Mouse (Mus musculus) cerebellum, adult (tissue): Measurements from ENCODE around the gene Scgb1b2.

Experiments used
- ATAC-seq: cut with Nextera tagmentation; 2 replicates; pipeline ENCODE4 v1.9.2; 2017; ENCODE audit warnings: mild to moderate bottlenecking, moderate library complexity, mixed read lengths; ENCODE audit not compliant: insufficient number of reproducible peaks, low FRiP score, low TSS enrichment

Gene Scgb1b2

GRCm38 (mm10) chr7:31291721-31292120 lies at the start of gene Scgb1b2:
TSS of gene Scgb1b2 (minus strand) at chr7:31291821.
- no peak for ATAC-seq

GRCm38 (mm10) chr7:31290208-31290607 lies 1.4 kb downstream of the Scgb1b2 start, which contains the start of gene Scgb2b2:
TSS of gene Scgb2b2 (plus strand) at chr7:31290508.
- no peak for ATAC-seq
